Mouse (Mus musculus) stomach, postnatal 0 days (tissue): ENCODE results near the gene Sox15.

Experiments
- CTCF ChIP-seq: IDR thresholded peaks from 2 replicates; pipeline ENCODE4 v1.5.1; 2016; ENCODE audit warnings: antibody characterized with exemption, low read depth, mild to moderate bottlenecking, moderate library complexity
- EP300 ChIP-seq: optimal IDR thresholded peaks from 2 replicates; pipeline ENCODE3; 2016; ENCODE audit warnings: antibody characterized with exemption

- TF ChIP-seq CTCF (no peak), EP300 (no peak)
Observed at GRCm38 (mm10) chr11:69692196-69692811, 37.2 kb downstream of the Sox15 start.
